Mouse (Mus musculus) ES-Bruce4 (cell line): ENCODE data around the gene Sdc3. TPM values are rescaled to one million over a fixed set of nuclear protein-coding genes. Genes with fewer than 3 reads are reported as not detected.

Experiments used
- H3K27ac ChIP-seq: 2 replicates; pipeline ENCODE4 v1.5.1; 2012; ENCODE audit warnings: low read length, inconsistent platforms; ENCODE audit not compliant: insufficient read depth
- H3K27me3 ChIP-seq: 2 replicates; pipeline ENCODE4 v1.6.1; 2012; ENCODE audit warnings: mild to moderate bottlenecking, low read length, inconsistent platforms; ENCODE audit not compliant: control insufficient read depth, poor library complexity, insufficient read depth, severe bottlenecking
- H3K36me3 ChIP-seq: 2 replicates; pipeline ENCODE4 v1.6.1; 2012; ENCODE audit warnings: inconsistent platforms, mild to moderate bottlenecking, low read length, moderate library complexity; ENCODE audit not compliant: control insufficient read depth, poor library complexity, insufficient read depth, severe bottlenecking
- H3K4me1 ChIP-seq: one replicate; pipeline ENCODE4 v1.8.1; 2011; ENCODE audit warnings: low read length; ENCODE audit not compliant: control insufficient read depth, insufficient read depth
- H3K4me3 ChIP-seq: 2 replicates; pipeline ENCODE4 v1.5.1; 2011; ENCODE audit warnings: low read depth, mild to moderate bottlenecking, low read length
- H3K9ac ChIP-seq: 2 replicates; pipeline ENCODE4 v1.6.1; 2012; ENCODE audit warnings: low read depth, mild to moderate bottlenecking, inconsistent platforms; ENCODE audit not compliant: poor library complexity, severe bottlenecking
- H3K9me3 ChIP-seq: replicated peaks from 2 replicates; pipeline ENCODE4 v1.6.1; 2012; ENCODE audit warnings: mild to moderate bottlenecking, low read length, inconsistent platforms; ENCODE audit not compliant: control insufficient read depth, poor library complexity, insufficient read depth, severe bottlenecking
- CTCF ChIP-seq: IDR thresholded peaks from one replicate; pipeline ENCODE4 v1.8.1; 2011; ENCODE audit warnings: low read depth, low read length
- EP300 ChIP-seq: IDR thresholded peaks from 2 replicates; pipeline ENCODE4 v1.6.1; 2011; ENCODE audit warnings: low read depth, low read length; ENCODE audit not compliant: insufficient read depth
- POLR2A ChIP-seq: IDR thresholded peaks from one replicate; pipeline ENCODE4 v1.8.1; 2011; ENCODE audit warnings: low read length; ENCODE audit not compliant: insufficient read depth
- polyA plus RNA-seq: library from polyadenylated mRNA; stranded (reverse); fragments of >200 nt; gene quantifications from 2 replicates; pipeline ENCODE4 v1.2.4, GENCODE M21; 2011; ENCODE audit warnings: low read depth; ENCODE audit not compliant: missing spikeins, insufficient read depth, insufficient read length

The Sdc3 gene
- polyA plus RNA-seq, 1 experiment, result 8.6 TPM

- Histone ChIP-seq H3K9me3 (no peaks in the 10 kb centered on the region), H3K27ac (no peak overlapping the region), H3K36me3 (no peaks in the 10 kb centered on the region), H3K4me3 (no peak overlapping the region), H3K9ac (no peak overlapping the region), H3K4me1 (no peaks in the 10 kb centered on the region), H3K27me3 (peaks cover 5% of the 10 kb centered on the region; the same call in 1 of the 2 replicates)
- no peak for TF ChIP-seq EP300
- TF ChIP-seq CTCF, result no peak
- no peak for TF ChIP-seq POLR2A
These were observed 5.1 kb downstream of the Sdc3 start for GRCm38 (mm10) chr4:130797201-130798051.

DNA sequence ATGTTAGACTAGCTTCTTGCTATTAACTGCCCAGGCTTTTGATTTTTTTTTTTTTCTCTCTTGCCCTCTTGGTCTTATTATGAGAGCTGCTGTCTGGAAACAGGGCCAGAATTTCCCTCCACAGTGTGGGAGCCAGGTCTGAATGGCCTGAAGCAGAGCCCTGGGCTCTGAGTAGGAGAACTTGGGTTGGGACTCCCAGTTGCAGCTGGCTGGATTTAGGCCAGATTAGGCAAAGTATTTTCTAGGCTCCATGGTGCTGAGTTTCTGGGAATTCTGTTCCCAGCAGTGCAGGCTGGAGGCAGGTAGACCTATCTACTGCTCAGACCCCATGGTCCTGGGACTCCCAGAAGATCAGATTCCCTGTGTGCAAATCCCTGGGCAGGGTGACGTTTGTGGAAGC, 6.1 kb downstream of the Sdc3 start:
- Histone ChIP-seq H3K9ac (no peak overlapping the region), H3K36me3 (no peaks in the 10 kb centered on the region), H3K9me3 (no peaks in the 10 kb centered on the region), H3K27ac (no peak overlapping the region), H3K27me3 (no peaks in the 10 kb centered on the region), H3K4me1 (no peaks in the 10 kb centered on the region), H3K4me3 (no peak overlapping the region)
- TF ChIP-seq EP300, result no peak
- no peak for TF ChIP-seq POLR2A
- no peak for TF ChIP-seq CTCF

DNA sequence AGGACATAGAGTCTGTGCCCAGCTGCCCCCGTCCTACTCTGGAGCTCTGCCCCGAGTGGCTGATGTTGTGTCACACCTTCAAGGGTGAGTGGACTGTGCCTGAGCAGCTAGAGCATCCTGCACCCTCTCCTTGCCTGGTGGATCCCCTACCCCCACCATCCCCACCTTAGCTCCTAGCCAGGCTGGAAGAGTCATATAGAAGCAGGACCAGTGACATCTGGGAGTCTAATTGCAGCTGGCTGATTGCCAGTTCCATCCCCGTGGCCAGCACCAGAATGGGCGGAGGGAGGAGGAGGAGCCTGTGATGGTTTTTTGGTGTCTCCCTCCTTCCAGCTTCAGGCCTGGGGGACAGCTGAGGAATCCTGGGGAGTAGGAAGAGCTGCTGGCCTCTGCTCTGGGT, 6.8 kb downstream of the Sdc3 start:
- Histone ChIP-seq H3K9me3 (no peaks in the 10 kb centered on the region), H3K36me3 (no peaks in the 10 kb centered on the region), H3K27ac (no peak overlapping the region), H3K27me3 (no peaks in the 10 kb centered on the region), H3K9ac (no peak overlapping the region), H3K4me3 (no peak overlapping the region), H3K4me1 (no peaks in the 10 kb centered on the region)
- TF ChIP-seq POLR2A (no peak), EP300 (no peak), CTCF (no peak)

- TF ChIP-seq CTCF (no peak), EP300 (no peak), POLR2A (no peak)
- Histone ChIP-seq H3K9me3 (no peaks in the 10 kb centered on the region), H3K27me3 (no peaks in the 10 kb centered on the region), H3K9ac (no peak overlapping the region), H3K27ac (no peak overlapping the region), H3K4me1 (no peaks in the 10 kb centered on the region), H3K36me3 (no peaks in the 10 kb centered on the region), H3K4me3 (no peak overlapping the region)
These were observed 7.2 kb downstream of the Sdc3 start for GRCm38 (mm10) chr4:130799582-130799981.

DNA sequence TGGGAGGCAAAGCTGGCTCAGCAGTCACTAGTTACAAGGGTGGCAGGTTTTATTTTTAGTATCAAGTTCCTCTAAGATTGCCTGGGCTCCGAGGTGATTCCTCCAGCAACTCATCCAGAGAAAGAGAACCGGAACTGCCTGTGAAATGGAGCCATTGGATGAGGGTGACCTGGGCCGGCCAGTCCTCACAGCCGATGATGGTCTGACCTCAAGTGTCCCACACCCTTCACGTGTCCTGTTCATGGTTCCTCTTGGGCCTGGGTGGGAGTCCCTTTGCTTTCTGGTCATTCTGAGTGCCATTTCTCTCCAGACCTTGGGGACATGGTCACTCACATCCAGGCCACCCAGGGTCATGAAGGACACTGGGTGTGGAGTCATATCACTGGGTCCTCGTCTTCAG, 7.8 kb downstream of the Sdc3 start:
- Histone ChIP-seq H3K27ac (no peak overlapping the region), H3K9me3 (no peaks in the 10 kb centered on the region), H3K27me3 (no peaks in the 10 kb centered on the region), H3K9ac (no peak overlapping the region), H3K4me3 (no peak overlapping the region), H3K36me3 (no peaks in the 10 kb centered on the region), H3K4me1 (no peaks in the 10 kb centered on the region)
- TF ChIP-seq POLR2A (no peak), CTCF (no peak), EP300 (no peak)

- H3K9ac ChIP-seq, result no peak overlapping the region
- no peak overlapping the region for H3K4me3 ChIP-seq
- TF ChIP-seq EP300 (no peak), POLR2A (no peak), CTCF (no peak)
- H3K36me3 ChIP-seq, result no peaks in the 10 kb centered on the region
- no peak overlapping the region for H3K27ac ChIP-seq
- no peaks in the 10 kb centered on the region for H3K9me3 ChIP-seq
- no peaks in the 10 kb centered on the region for H3K4me1 ChIP-seq
- H3K27me3 ChIP-seq, result no peaks in the 10 kb centered on the region
These were observed 8.9 kb downstream of the Sdc3 start for GRCm38 (mm10) chr4:130801198-130801597.
